In genomic region chr16:33660125-33660524, GRCm38 (mm10) we compare ENCODE assay signal across 7 mouse cellular contexts. TPM values are rescaled to one million over a fixed set of nuclear protein-coding genes. Genes with fewer than 3 reads are reported as not detected.
DNase-seq lines count a peak whose midpoint lies in the region; ATAC-seq and TF ChIP-seq lines count a peak whose summit lies in the region.

No protein-coding gene starts in this region.

- no peak overlapping the region for H3K4me3 ChIP-seq in heart, embryonic 16.5 days (ENCODE audit: low read length)
- H3K4me3 ChIP-seq in lung, embryonic 14.5 days (ENCODE audit: low read depth, low read length), result no peak overlapping the region

- TF ChIP-seq CTCF in lung, embryonic 14.5 days (IDR thresholded peaks at IDR 0.05; ENCODE audit: low read depth), result no peak

- DNase-seq in NIH3T3 (ENCODE audit: low read depth), result peak; percentile 80
- DNase-seq in adrenal gland, postnatal 10 days, result peak; percentile 61
- DNase-seq in lung, embryonic 14.5 days, result peak; percentile 59
- DNase-seq in left cerebral cortex, adult 9 months (ENCODE audit: low spot score in 2 of 2), result no peak
- no peak for DNase-seq in thymus, postnatal 36 days
- DNase-seq in layer of hippocampus, postnatal 14 days (ENCODE audit: low spot score in 2 of 2), result no peak

- ATAC-seq in heart, embryonic 16.5 days (replicated peaks; ENCODE audit: extremely low read depth, insufficient read depth, low FRiP score), result no peak; the same call in 1 of the 2 replicates
- no peak for ATAC-seq in lung, embryonic 14.5 days (ENCODE audit: insufficient read depth)

- H3K36me3 ChIP-seq in heart, embryonic 16.5 days (ENCODE audit: control insufficient read depth, insufficient read depth), result no peaks in the 10 kb centered on the region
- no peaks in the 10 kb centered on the region for H3K36me3 ChIP-seq in lung, embryonic 14.5 days (ENCODE audit: insufficient read depth)

- H3K9me3 ChIP-seq in heart, embryonic 16.5 days (replicated peaks; ENCODE audit: control insufficient read depth, low read length), result no peaks in the 10 kb centered on the region
- no peaks in the 10 kb centered on the region for H3K9me3 ChIP-seq in lung, embryonic 14.5 days (ENCODE audit: low read depth, low read length)

- H3K4me2 ChIP-seq in heart, embryonic 16.5 days (ENCODE audit: low read depth, low read length), result no peak overlapping the region
- no peak overlapping the region for H3K4me2 ChIP-seq in lung, embryonic 14.5 days

- H3K27me3 ChIP-seq in heart, embryonic 16.5 days (ENCODE audit: control insufficient read depth, insufficient read depth, low read length), result no peaks in the 10 kb centered on the region
- no peaks in the 10 kb centered on the region for H3K27me3 ChIP-seq in lung, embryonic 14.5 days (ENCODE audit: insufficient read depth, low read length)

- peaks cover 10% of the 10 kb centered on the region for H3K4me1 ChIP-seq in heart, embryonic 16.5 days (ENCODE audit: control insufficient read depth, insufficient read depth, low read length)
- H3K4me1 ChIP-seq in lung, embryonic 14.5 days (ENCODE audit: insufficient read depth), result no peaks in the 10 kb centered on the region; the same call in 1 of the 2 replicates

- H3K9ac ChIP-seq in heart, embryonic 16.5 days (ENCODE audit: low read length), result no peak overlapping the region
- no peak overlapping the region for H3K9ac ChIP-seq in lung, embryonic 14.5 days

- H3K27ac ChIP-seq in heart, embryonic 16.5 days (ENCODE audit: low read length), result peak overlapping the region; percentile 53
- H3K27ac ChIP-seq in lung, embryonic 14.5 days (ENCODE audit: low read depth), result no peak overlapping the region

- WGBS in heart, embryonic 16.5 days, result 37% methylated on average over 5 of the region's 5 CpGs
- 49% methylated on average over 5 of the region's 5 CpGs for WGBS in lung, embryonic 14.5 days

RNA-seq across cellular contexts. Expression of gene Heg1, which starts 24.0 kb away (rescaled TPM):
- 10 to 100 TPM; 83.8 to 95.3 TPM for total RNA-seq in adrenal gland, postnatal 10 days (2021)
- 34.0 and 35.1 TPM in 2 replicates for polyA plus RNA-seq in heart, embryonic 16.5 days (2015; fragmentation: Nextera tagmentation; extraction: Ambion mirVana)
- polyA plus RNA-seq in lung, embryonic 14.5 days (2014; fragmentation: Nextera tagmentation; extraction: Ambion mirVana), result 24.4 and 25.4 TPM in 2 replicates
- 10 to 100 TPM; 39.6 to 41.7 TPM for total RNA-seq in layer of hippocampus, postnatal 14 days (2021)

Comparison
In these comparisons a context has a peak if more than half of its experiments do, and no peak if none do; other contexts are left out.
1. DNase-seq: peak in NIH3T3 (single experiment), adrenal gland, postnatal 10 days (single experiment) and lung, embryonic 14.5 days (single experiment); none in left cerebral cortex, adult 9 months (0 of 2), thymus, postnatal 36 days (0 of 2) and layer of hippocampus, postnatal 14 days (0 of 2).